ENCODE assay signal across 8 mouse cellular contexts in genomic region chr9:29411408-29412180, GRCm38 (mm10).
DNase-seq lines count a peak whose midpoint lies in the region; ATAC-seq and TF ChIP-seq lines count a peak whose summit lies in the region.

No protein-coding gene starts in this region.

- WGBS in heart, adult 2 months, result under 1% methylated on average over 40 of the region's 40 CpGs
- WGBS in embryonic facial prominence, embryonic 10.5 days, result under 1% methylated on average over 40 of the region's 40 CpGs
- 1% methylated on average over 40 of the region's 40 CpGs for WGBS in heart, embryonic 15.5 days
- 1% methylated on average over 39 of the region's 40 CpGs for WGBS in lung, postnatal 0 days

- H3K9ac ChIP-seq in heart, adult 2 months (ENCODE audit: low read depth, low read length), result 0 out of 2 replicates have a peak overlapping the region, but pooled peaks have one; percentile 8
- H3K9ac ChIP-seq in heart, embryonic 15.5 days, result peak overlapping the region; percentile 60
- no peak overlapping the region for H3K9ac ChIP-seq in lung, postnatal 0 days (replicated peaks; ENCODE audit: low read depth)

- no peaks in the 10 kb centered on the region for H3K9me3 ChIP-seq in embryonic facial prominence, embryonic 10.5 days
- no peaks in the 10 kb centered on the region for H3K9me3 ChIP-seq in heart, embryonic 15.5 days (replicated peaks)
- H3K9me3 ChIP-seq in lung, postnatal 0 days (ENCODE audit: low read length), result no peaks in the 10 kb centered on the region

- TF ChIP-seq EP300 in heart, adult 2 months (IDR thresholded peaks at IDR 0.05; ENCODE audit: insufficient read depth, low read depth, low read length), result no peak
- TF ChIP-seq EP300 in lung, postnatal 0 days (IDR thresholded peaks at IDR 0.05), result no peak

- H3K36me3 ChIP-seq in heart, adult 2 months (ENCODE audit: control insufficient read depth, insufficient read depth, low read length), result no peaks in the 10 kb centered on the region
- H3K36me3 ChIP-seq in embryonic facial prominence, embryonic 10.5 days (replicated peaks), result no peaks in the 10 kb centered on the region
- no peaks in the 10 kb centered on the region for H3K36me3 ChIP-seq in heart, embryonic 15.5 days
- no peaks in the 10 kb centered on the region for H3K36me3 ChIP-seq in lung, postnatal 0 days (ENCODE audit: insufficient read depth, low read length)

- peak overlapping the region; percentile 28; the same call in 1 of the 2 replicates for H3K27ac ChIP-seq in heart, adult 2 months
- peak overlapping the region; percentile 81 for H3K27ac ChIP-seq in embryonic facial prominence, embryonic 10.5 days (replicated peaks)
- H3K27ac ChIP-seq in heart, embryonic 15.5 days, result peak overlapping the region; percentile 71
- H3K27ac ChIP-seq in lung, postnatal 0 days (ENCODE audit: low read length), result no peak overlapping the region

- peak overlapping the region; percentile 49 for H3K4me3 ChIP-seq in heart, adult 2 months
- H3K4me3 ChIP-seq in embryonic facial prominence, embryonic 10.5 days, result peak overlapping the region; percentile 68
- peak overlapping the region; percentile 67 for H3K4me3 ChIP-seq in heart, embryonic 15.5 days
- peak overlapping the region; percentile 37 for H3K4me3 ChIP-seq in lung, postnatal 0 days (ENCODE audit: low read depth, low read length)

- peak; percentile 52 for TF ChIP-seq CTCF in heart, adult 2 months (IDR thresholded peaks at IDR 0.05)
- TF ChIP-seq CTCF in lung, postnatal 0 days (IDR thresholded peaks at IDR 0.05), result peak; percentile 66

- TF ChIP-seq POLR2A in heart, adult 2 months (IDR thresholded peaks at IDR 0.05; ENCODE audit: insufficient read depth, low read depth, low read length), result no peak

- ATAC-seq in heart, embryonic 15.5 days (replicated peaks; ENCODE audit: insufficient number of reproducible peaks, insufficient read depth, low FRiP score, low read depth), result peak; percentile 41
- peak; percentile 38 for ATAC-seq in lung, postnatal 0 days

- DNase-seq in heart, adult 2 months, result peak; percentile 20 to 48
- DNase-seq in heart, adult 8-10 months (ENCODE audit: low spot score), result no peak
- DNase-seq in embryonic facial prominence, embryonic 10.5 days (ENCODE audit: low spot score), result peak; percentile 78
- peak; percentile 53 to 57 for DNase-seq in layer of hippocampus, postnatal 14 days (ENCODE audit: low spot score in 2 of 2)
- peak; percentile 23 for DNase-seq in lung, postnatal 0 days (ENCODE audit: low spot score)
- DNase-seq in right cerebral cortex, postnatal 25 days, result peak; percentile 70
- DNase-seq in spleen, postnatal 36 days (ENCODE audit: low spot score in 2 of 2), result no peak

- peaks cover 4% of the 10 kb centered on the region; the same call in 1 of the 2 replicates for H3K27me3 ChIP-seq in heart, adult 2 months (ENCODE audit: control insufficient read depth, insufficient read depth, low read length)
- peaks cover 68% of the 10 kb centered on the region for H3K27me3 ChIP-seq in embryonic facial prominence, embryonic 10.5 days (replicated peaks; ENCODE audit: low read depth, poor library complexity, severe bottlenecking)
- H3K27me3 ChIP-seq in heart, embryonic 15.5 days, result peaks cover 24% of the 10 kb centered on the region
- peaks cover 14% of the 10 kb centered on the region for H3K27me3 ChIP-seq in lung, postnatal 0 days (replicated peaks; ENCODE audit: insufficient read depth, low read length)

- no peaks in the 10 kb centered on the region for H3K79me2 ChIP-seq in heart, adult 2 months (replicated peaks; ENCODE audit: control insufficient read depth, insufficient read depth, low read length)

- intact Hi-C loops in heart, adult 2 months (cut with DNase I), result loop anchor here (1.0 to 2.0 kb wide), 2 partner anchors 47 to 211 kb away; no protein-coding TSS in a partner anchor

- no peaks in the 10 kb centered on the region for H3K4me1 ChIP-seq in heart, adult 2 months (ENCODE audit: control insufficient read depth, insufficient read depth, low read length)
- H3K4me1 ChIP-seq in embryonic facial prominence, embryonic 10.5 days, result peaks cover 17% of the 10 kb centered on the region
- peaks cover 16% of the 10 kb centered on the region for H3K4me1 ChIP-seq in heart, embryonic 15.5 days (replicated peaks)
- H3K4me1 ChIP-seq in lung, postnatal 0 days (ENCODE audit: insufficient read depth, low read depth, low read length), result 0 out of 2 replicates have a peak, but pooled peaks cover 2% of the 10 kb centered on the region

- H3K4me2 ChIP-seq in heart, embryonic 15.5 days, result peak overlapping the region; percentile 96
- peak overlapping the region; percentile 70 for H3K4me2 ChIP-seq in lung, postnatal 0 days (replicated peaks; ENCODE audit: low read depth, low read length)

Comparison
In these comparisons a context has a peak if more than half of its experiments do, and no peak if none do; other contexts are left out.
1. DNase-seq: peak in heart, adult 2 months (2 of 2), embryonic facial prominence, embryonic 10.5 days (single experiment), layer of hippocampus, postnatal 14 days (2 of 2), lung, postnatal 0 days (single experiment) and right cerebral cortex, postnatal 25 days (single experiment); none in heart, adult 8-10 months (single experiment) and spleen, postnatal 36 days (0 of 2).
2. Peak in every context shown above with its lines, with median percentiles within 50 percentile points of each other: H3K4me3 ChIP-seq.